ENCODE assay signal across 24 mouse cellular contexts in genomic region chr8:77272136-77272535, GRCm38 (mm10).
DNase-seq lines count a peak whose midpoint lies in the region; ATAC-seq and TF ChIP-seq lines count a peak whose summit lies in the region.
"Had no signal": no experiment of that assay in that cellular context is flagged by ENCODE, and none has a peak within 500 bp of the region (broad histone marks: within the 10 kb centered on the region; RNA-seq: fewer than 3 reads in every experiment).

No protein-coding gene starts in this region.

- TF ChIP-seq POLR2A in bone marrow macrophage, adult 2 months (IDR thresholded peaks at IDR 0.05; ENCODE audit: borderline replicate concordance, low read depth, low read length) = no peak

- 67% methylated on average over 6 of the region's 6 CpGs for WGBS in lung, embryonic 14.5 days
- WGBS in lung, embryonic 16.5 days = 53% methylated on average over 6 of the region's 6 CpGs
- 86% methylated on average over 6 of the region's 6 CpGs for WGBS in hindbrain, embryonic 10.5 days

- no peak overlapping the region for H3K9ac ChIP-seq in lung, embryonic 14.5 days
- H3K9ac ChIP-seq in lung, embryonic 16.5 days (ENCODE audit: low read length) = no peak overlapping the region
- H3K9ac ChIP-seq: embryonic facial prominence, embryonic 13.5 days; forebrain, embryonic 13.5 days; forebrain, embryonic 15.5 days; forebrain, postnatal 0 days had no signal

- no peaks in the 10 kb centered on the region for H3K4me1 ChIP-seq in lung, embryonic 14.5 days (ENCODE audit: insufficient read depth)
- H3K4me1 ChIP-seq in lung, embryonic 16.5 days (replicated peaks; ENCODE audit: control insufficient read depth, insufficient read depth, low read length) = peaks cover 8% of the 10 kb centered on the region; the same call in 1 of the 2 replicates
- H3K4me1 ChIP-seq in bone marrow macrophage, adult 2 months (ENCODE audit: control insufficient read depth, insufficient read depth, low read length) = peaks cover 36% of the 10 kb centered on the region
- no peaks in the 10 kb centered on the region; the same call in 1 of the 2 replicates for H3K4me1 ChIP-seq in hindbrain, embryonic 10.5 days (replicated peaks)
- H3K4me1 ChIP-seq: forebrain, embryonic 15.5 days had no signal

- no peak overlapping the region for H3K4me3 ChIP-seq in lung, embryonic 14.5 days (ENCODE audit: low read depth, low read length)
- no peak overlapping the region for H3K4me3 ChIP-seq in lung, embryonic 16.5 days (ENCODE audit: low read length)
- no peak overlapping the region for H3K4me3 ChIP-seq in bone marrow macrophage, adult 2 months (ENCODE audit: insufficient read depth, low read length)
- no peak overlapping the region for H3K4me3 ChIP-seq in hindbrain, embryonic 10.5 days
- H3K4me3 ChIP-seq: embryonic facial prominence, embryonic 13.5 days; forebrain, embryonic 13.5 days; forebrain, embryonic 15.5 days had no signal

- H3K4me2 ChIP-seq in lung, embryonic 14.5 days = no peak overlapping the region
- H3K4me2 ChIP-seq in lung, embryonic 16.5 days (ENCODE audit: low read depth, low read length) = no peak overlapping the region
- H3K4me2 ChIP-seq: embryonic facial prominence, embryonic 13.5 days; forebrain, embryonic 13.5 days; forebrain, embryonic 15.5 days had no signal

- peak overlapping the region; percentile 69; the same call in 1 of the 2 replicates for H3K27ac ChIP-seq in lung, embryonic 14.5 days (ENCODE audit: low read depth)
- 0 out of 2 replicates have a peak overlapping the region, but pooled peaks have one; percentile 23 for H3K27ac ChIP-seq in lung, embryonic 16.5 days (ENCODE audit: low read length)
- H3K27ac ChIP-seq in bone marrow macrophage, adult 2 months (ENCODE audit: insufficient read depth, low read depth, low read length) = peak overlapping the region; percentile 48
- no peak overlapping the region for H3K27ac ChIP-seq in hindbrain, embryonic 10.5 days
- H3K27ac ChIP-seq: embryonic facial prominence, embryonic 13.5 days; forebrain, embryonic 13.5 days; forebrain, embryonic 15.5 days had no signal

- H3K9me3 ChIP-seq in lung, embryonic 14.5 days (ENCODE audit: low read depth, low read length) = no peaks in the 10 kb centered on the region; the same call in 1 of the 2 replicates
- H3K9me3 ChIP-seq in lung, embryonic 16.5 days (ENCODE audit: control insufficient read depth, low read length) = peaks cover 4% of the 10 kb centered on the region; the same call in 1 of the 2 replicates
- H3K9me3 ChIP-seq in hindbrain, embryonic 10.5 days = peaks cover 14% of the 10 kb centered on the region
- H3K9me3 ChIP-seq: forebrain, embryonic 15.5 days had no signal

- peak; percentile 45; the same call in 1 of the 2 replicates for ATAC-seq in lung, embryonic 14.5 days (ENCODE audit: insufficient read depth)
- peak; percentile 36; the same call in 1 of the 2 replicates for ATAC-seq in lung, embryonic 16.5 days (ENCODE audit: low read depth)
- ATAC-seq: activated CD4-positive, CD25-positive, alpha-beta regulatory T cell, adult 4 months; forebrain, embryonic 13.5 days; forebrain, embryonic 15.5 days; forebrain, postnatal 0 days; Patski had no signal

- TF ChIP-seq CTCF in lung, embryonic 14.5 days (IDR thresholded peaks at IDR 0.05; ENCODE audit: low read depth) = no peak
- no peak for TF ChIP-seq CTCF in bone marrow macrophage, adult 2 months (IDR thresholded peaks at IDR 0.05; ENCODE audit: low read depth, low read length)

- no peak for DNase-seq in lung, embryonic 14.5 days
- DNase-seq in lung, postnatal 36 days = no peak
- DNase-seq in lung, postnatal 25 days (ENCODE audit: low spot score) = no peak
- DNase-seq in R1 (ENCODE audit: low read depth, low spot score) = peak; percentile 69
- no peak for DNase-seq in hindbrain, embryonic 10.5 days (ENCODE audit: low spot score)
- no peak for DNase-seq in embryo, embryonic 9.5 days (ENCODE audit: extremely low spot score)
- DNase-seq: adrenal gland, adult 8-10 months; adrenal gland, postnatal 14 days; adrenal gland, postnatal 36 days; cerebellum, adult 11 months; cerebellum, adult 18-20 months; cerebellum, adult 8-10 months; cerebellum, adult 9-11 months; cerebellum, postnatal 14 days; cerebellum, postnatal 36 days; embryo, embryonic 11 days; forebrain, postnatal 0 days had no signal

- no peaks in the 10 kb centered on the region for H3K27me3 ChIP-seq in lung, embryonic 14.5 days (ENCODE audit: insufficient read depth, low read length)
- H3K27me3 ChIP-seq in lung, embryonic 16.5 days (ENCODE audit: control insufficient read depth, insufficient read depth, low read depth, low read length) = no peaks in the 10 kb centered on the region
- no peaks in the 10 kb centered on the region for H3K27me3 ChIP-seq in hindbrain, embryonic 10.5 days (ENCODE audit: insufficient read depth, poor library complexity, severe bottlenecking)
- H3K27me3 ChIP-seq: embryonic facial prominence, embryonic 13.5 days; forebrain, embryonic 13.5 days; forebrain, embryonic 15.5 days; Patski had no signal

- no peaks in the 10 kb centered on the region for H3K36me3 ChIP-seq in lung, embryonic 14.5 days (ENCODE audit: insufficient read depth)
- H3K36me3 ChIP-seq in lung, embryonic 16.5 days (ENCODE audit: control insufficient read depth, insufficient read depth, low read length) = peaks cover 4% of the 10 kb centered on the region; the same call in 1 of the 2 replicates
- H3K36me3 ChIP-seq in hindbrain, embryonic 10.5 days = peaks cover 11% of the 10 kb centered on the region; the same call in 1 of the 2 replicates
- H3K36me3 ChIP-seq: forebrain, embryonic 15.5 days had no signal
